Mouse (Mus musculus) forebrain, embryonic 14.5 days (tissue): ENCODE data around the gene Acin1. TPM values are rescaled to one million over a fixed set of nuclear protein-coding genes. Genes with fewer than 3 reads are reported as not detected.

Experiments used
- ATAC-seq: fragments of 200-750 bp; cut with Nextera tagmentation; 2 replicates; pipeline ENCODE4 v1.8.0; 2017; ENCODE audit warnings: mild to moderate bottlenecking, moderate library complexity
- DNase-seq: peaks from one replicate; pipeline ENCODE4 v3.0.0-alpha.2; 2015; ENCODE audit warnings: low spot score
- H3K27ac ChIP-seq: fragments of 300-500 bp; sonication (generic); 2 replicates; pipeline ENCODE4 v1.5.1; 2014; ENCODE audit warnings: low read depth, mild to moderate bottlenecking, control low read depth, low read length, moderate library complexity
- H3K27me3 ChIP-seq: fragments of 300-500 bp; sonication (generic); replicated peaks from 2 replicates; pipeline ENCODE4 v1.6.1; 2014; ENCODE audit warnings: low read length, control low read depth, mixed read lengths; ENCODE audit not compliant: control insufficient read depth, insufficient read depth
- H3K36me3 ChIP-seq: fragments of 300-500 bp; sonication (generic); 2 replicates; pipeline ENCODE4 v1.6.1; 2014; ENCODE audit warnings: low read length, control low read depth; ENCODE audit not compliant: control insufficient read depth, insufficient read depth
- H3K4me1 ChIP-seq: fragments of 300-500 bp; sonication (generic); 2 replicates; pipeline ENCODE4 v1.6.1; 2014; ENCODE audit warnings: antibody characterized with exemption, low read length, control low read depth; ENCODE audit not compliant: control insufficient read depth, insufficient read depth
- H3K4me2 ChIP-seq: fragments of 300-500 bp; sonication (generic); 2 replicates; pipeline ENCODE4 v1.6.1; 2014; ENCODE audit warnings: mild to moderate bottlenecking, control low read depth, low read length
- H3K4me3 ChIP-seq: fragments of 300-500 bp; sonication (generic); 2 replicates; pipeline ENCODE4 v1.5.1; 2014; ENCODE audit warnings: low read depth, low read length, control low read depth
- H3K9ac ChIP-seq: fragments of 300-500 bp; sonication (generic); 2 replicates; pipeline ENCODE4 v1.6.1; 2014; ENCODE audit warnings: mild to moderate bottlenecking, low read length, control low read depth, moderate library complexity
- H3K9me3 ChIP-seq: fragments of 300-500 bp; sonication (generic); replicated peaks from 2 replicates; pipeline ENCODE4 v1.6.1; 2016; ENCODE audit warnings: low read length, control low read depth, mixed read lengths; ENCODE audit not compliant: control insufficient read depth
- WGBS: fragments of 180-500 bp; shearing (Covaris S2); extraction: QIAGEN DNeasy Blood & Tissue Kit; methylation state at CpG from one replicate; pipeline ENCODE4 v1.1.7; 2014; 5-methylcytosine and 5-hydroxymethylcytosine counted together
- polyA plus RNA-seq: library from polyadenylated mRNA; unstranded; fragments of >200 nt; fragmentation: Nextera tagmentation; extraction: Ambion mirVana; gene quantifications from 2 replicates; pipeline ENCODE4 v1.2.1, GENCODE M21; 2014

Acin1 gene
- polyA plus RNA-seq, 1 experiment from 2014 or later = 121 TPM

GRCm38 (mm10) chr14:54685471-54685870, 1.3 kb downstream of the Acin1 start:
- H3K4me1 ChIP-seq = peaks cover 17% of the 10 kb centered on the region
- 15% methylated on average over 8 of the region's 8 CpGs for WGBS
- no peaks in the 10 kb centered on the region for H3K27me3 ChIP-seq
- H3K9me3 ChIP-seq = no peaks in the 10 kb centered on the region
- DNase-seq (no peak), ATAC-seq (no peak)
- peaks cover 35% of the 10 kb centered on the region for H3K36me3 ChIP-seq
- peak overlapping the region; percentile 78 for H3K4me3 ChIP-seq
- 0 out of 2 replicates have a peak overlapping the region, but pooled peaks have one; percentile 41 for H3K27ac ChIP-seq
- H3K4me2 ChIP-seq = peak overlapping the region; percentile 80
- peak overlapping the region; percentile 91 for H3K9ac ChIP-seq

GRCm38 (mm10) chr14:54682396-54682795, 4.3 kb downstream of the Acin1 start:
- ATAC-seq (no peak), DNase-seq (no peak)
- peaks cover 8% of the 10 kb centered on the region for H3K4me1 ChIP-seq
- no peak overlapping the region for H3K4me3 ChIP-seq
- H3K9ac ChIP-seq = no peak overlapping the region
- peaks cover 41% of the 10 kb centered on the region for H3K36me3 ChIP-seq
- no peak overlapping the region for H3K27ac ChIP-seq
- WGBS = 87% methylated on average over 3 of the region's 3 CpGs
- H3K27me3 ChIP-seq = no peaks in the 10 kb centered on the region
- H3K9me3 ChIP-seq = no peaks in the 10 kb centered on the region
- H3K4me2 ChIP-seq = no peak overlapping the region

GRCm38 (mm10) chr14:54678657-54679304, 8.0 kb downstream of the Acin1 start:
- no peaks in the 10 kb centered on the region for H3K27me3 ChIP-seq

GRCm38 (mm10) chr14:54676290-54676689, 10.4 kb downstream of the Acin1 start:
- no peak overlapping the region for H3K27ac ChIP-seq
- 89% methylated on average over 5 of the region's 5 CpGs for WGBS
- no peak for DNase-seq
- H3K36me3 ChIP-seq = peaks cover 75% of the 10 kb centered on the region
- H3K4me2 ChIP-seq = no peak overlapping the region
- no peak for ATAC-seq
- H3K9ac ChIP-seq = no peak overlapping the region
- no peak overlapping the region for H3K4me3 ChIP-seq
- H3K9me3 ChIP-seq = no peaks in the 10 kb centered on the region
- no peaks in the 10 kb centered on the region for H3K27me3 ChIP-seq
- no peaks in the 10 kb centered on the region for H3K4me1 ChIP-seq

More at GRCm38 (mm10) chr14:54678657-54679304, 8.0 kb downstream of the Acin1 start:
- peaks cover 70% of the 10 kb centered on the region for H3K36me3 ChIP-seq
- no peak overlapping the region for H3K9ac ChIP-seq
- ATAC-seq (no peak), DNase-seq (no peak)
- H3K9me3 ChIP-seq = no peaks in the 10 kb centered on the region
- H3K27ac ChIP-seq = no peak overlapping the region
- H3K4me2 ChIP-seq = no peak overlapping the region
- no peak overlapping the region for H3K4me3 ChIP-seq
- WGBS = 89% methylated on average over 16 of the region's 16 CpGs
- H3K4me1 ChIP-seq = no peaks in the 10 kb centered on the region

- Histone ChIP-seq H3K9me3 (no peaks in the 10 kb centered on the region), H3K4me3 (no peak overlapping the region), H3K27ac (no peak overlapping the region), H3K9ac (no peak overlapping the region), H3K27me3 (no peaks in the 10 kb centered on the region), H3K36me3 (peaks cover 80% of the 10 kb centered on the region), H3K4me1 (no peaks in the 10 kb centered on the region), H3K4me2 (no peak overlapping the region)
- DNase-seq = no peak
- no peak for ATAC-seq
- WGBS = 83% methylated on average over 2 of the region's 2 CpGs
Observed at GRCm38 (mm10) chr14:54674317-54674716, 12.4 kb downstream of the Acin1 start.

GRCm38 (mm10) chr14:54669381-54669780, 17.4 kb downstream of the Acin1 start:
- ATAC-seq (no peak), DNase-seq (peak; percentile 41)
- Histone ChIP-seq H3K4me2 (no peak overlapping the region), H3K4me3 (no peak overlapping the region), H3K27ac (no peak overlapping the region), H3K27me3 (no peaks in the 10 kb centered on the region), H3K4me1 (no peaks in the 10 kb centered on the region), H3K9ac (no peak overlapping the region), H3K9me3 (no peaks in the 10 kb centered on the region), H3K36me3 (peaks cover 78% of the 10 kb centered on the region)
- WGBS = 80% methylated on average over 4 of the region's 4 CpGs

- Histone ChIP-seq H3K4me3 (no peak overlapping the region), H3K4me2 (no peak overlapping the region), H3K9me3 (no peaks in the 10 kb centered on the region), H3K36me3 (peaks cover 89% of the 10 kb centered on the region), H3K27me3 (no peaks in the 10 kb centered on the region), H3K27ac (no peak overlapping the region), H3K9ac (no peak overlapping the region), H3K4me1 (no peaks in the 10 kb centered on the region)
- ATAC-seq = no peak
- no peak for DNase-seq
- 92% methylated on average over 10 of the region's 10 CpGs for WGBS
Observed at GRCm38 (mm10) chr14:54664477-54665222, 22.1 kb downstream of the Acin1 start.

GRCm38 (mm10) chr14:54660009-54660408, 26.7 kb downstream of the Acin1 start:
- no peak overlapping the region for H3K4me2 ChIP-seq
- H3K27me3 ChIP-seq = no peaks in the 10 kb centered on the region
- H3K27ac ChIP-seq = no peak overlapping the region
- no peak for ATAC-seq
- no peaks in the 10 kb centered on the region for H3K4me1 ChIP-seq
- no peaks in the 10 kb centered on the region for H3K9me3 ChIP-seq
- H3K9ac ChIP-seq = no peak overlapping the region
- no peak for DNase-seq
- WGBS = 89% methylated on average over 2 of the region's 2 CpGs
- H3K4me3 ChIP-seq = no peak overlapping the region
- H3K36me3 ChIP-seq = peaks cover 99% of the 10 kb centered on the region

GRCm38 (mm10) chr14:54653496-54653895, 33.2 kb downstream of the Acin1 start:
- WGBS = 1% methylated on average over 12 of the region's 12 CpGs
- peak overlapping the region; percentile 91 for H3K9ac ChIP-seq
- peak; percentile 89 for ATAC-seq

More at GRCm38 (mm10) chr14:54653496-54653895, 33.2 kb downstream of the Acin1 start:
- peak overlapping the region; percentile 88 for H3K4me2 ChIP-seq
- peak overlapping the region; percentile 74 for H3K4me3 ChIP-seq
- DNase-seq = peak; percentile 92
- H3K4me1 ChIP-seq = peaks cover 22% of the 10 kb centered on the region
- H3K27ac ChIP-seq = peak overlapping the region; percentile 84
- H3K36me3 ChIP-seq = peaks cover 64% of the 10 kb centered on the region
- no peaks in the 10 kb centered on the region for H3K9me3 ChIP-seq
- H3K27me3 ChIP-seq = no peaks in the 10 kb centered on the region
